Mouse (Mus musculus) thymus, postnatal 4 days (tissue): ENCODE measurements around the gene Stxbp2.
"Not testable (repeated sequence)": the region's sequence is repeated elsewhere in the genome, so short reads cannot be mapped to it uniquely, and the experiment has no call there.

ENCODE experiments used
- DNase-seq: peaks from one replicate; pipeline ENCODE4 v3.0.0; 2021

Gene Stxbp2

GRCm38 (mm10) chr8:3630647-3631477 is at the start of gene Stxbp2:
Gene Stxbp2, plus strand, starts transcription at chr8:3630955.
- DNase-seq: peak; percentile 93

DNA sequence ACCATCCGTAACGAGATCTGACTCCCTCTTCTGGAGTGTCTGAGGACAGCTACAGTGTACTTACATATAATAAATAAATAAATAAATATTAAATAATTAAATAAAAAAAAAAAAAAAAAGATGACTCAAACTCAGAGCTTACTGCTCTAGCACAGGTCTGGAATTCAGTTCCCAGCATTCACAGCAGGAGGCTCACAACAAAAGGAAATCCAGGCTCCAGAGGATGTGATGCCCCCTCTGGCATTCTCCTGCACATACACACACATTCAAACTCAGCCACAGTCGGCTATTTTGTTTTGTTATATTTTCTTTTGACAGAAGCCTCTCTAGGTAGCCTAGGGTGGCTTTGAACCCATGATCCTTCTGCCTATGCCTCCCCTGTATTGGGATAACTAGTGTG is 48.8 kb upstream of the Stxbp2 start:
- DNase-seq: not testable (repeated sequence)

- DNase-seq: no peak
Observed at GRCm38 (mm10) chr8:3586452-3586851, 44.3 kb upstream of the Stxbp2 start.

DNA sequence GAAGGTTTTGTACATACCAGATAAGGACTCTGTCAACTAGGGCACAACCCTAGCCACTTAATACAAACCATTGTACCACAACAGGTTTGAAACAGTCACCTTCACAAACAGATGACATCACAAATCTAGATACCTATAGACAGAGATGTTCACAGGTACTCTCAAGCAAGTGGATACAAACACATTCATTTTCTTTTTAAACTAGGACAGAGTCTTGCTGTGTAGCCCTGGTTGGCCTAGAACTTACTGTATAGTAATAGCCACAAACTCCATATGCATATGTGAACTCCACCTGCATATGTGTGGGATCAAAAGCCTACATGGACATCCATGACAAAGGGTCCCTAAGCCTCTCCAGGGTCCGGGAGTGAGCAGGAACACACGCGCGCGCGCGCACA is 43.8 kb upstream of the Stxbp2 start, which contains the start of gene Camsap3:
Gene Camsap3, plus strand, starts transcription at position 301 of the 398 bp plus-strand sequence.
- DNase-seq: no peak

- DNase-seq: peak; percentile 67
Observed at GRCm38 (mm10) chr8:3587391-3588257, 43.1 kb upstream of the Stxbp2 start.

- no peak for DNase-seq
Observed at GRCm38 (mm10) chr8:3588258-3588633, 42.5 kb upstream of the Stxbp2 start.

DNA sequence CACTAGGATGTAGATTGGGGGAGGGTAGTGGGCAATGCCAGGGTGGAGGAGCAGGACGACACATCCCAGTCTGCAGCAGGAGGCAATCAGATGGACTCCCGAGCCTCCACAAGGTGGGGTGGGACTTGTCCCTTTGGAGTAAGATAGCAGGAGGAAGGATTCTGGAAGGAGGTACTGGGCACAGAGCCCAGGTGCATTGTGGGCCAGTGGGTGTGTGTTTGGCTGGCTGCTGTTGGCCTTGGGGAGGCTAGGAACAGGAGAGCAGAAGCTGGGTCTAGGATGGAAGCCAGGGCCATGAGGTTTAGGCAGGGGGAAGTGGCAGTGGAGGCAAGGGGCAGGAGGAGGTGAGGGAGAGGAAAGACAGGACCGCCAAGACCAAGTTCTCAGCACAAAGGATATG is 37.3 kb upstream of the Stxbp2 start:
- no peak for DNase-seq

- no peak for DNase-seq
Observed at GRCm38 (mm10) chr8:3594466-3594865, 36.3 kb upstream of the Stxbp2 start.

DNA sequence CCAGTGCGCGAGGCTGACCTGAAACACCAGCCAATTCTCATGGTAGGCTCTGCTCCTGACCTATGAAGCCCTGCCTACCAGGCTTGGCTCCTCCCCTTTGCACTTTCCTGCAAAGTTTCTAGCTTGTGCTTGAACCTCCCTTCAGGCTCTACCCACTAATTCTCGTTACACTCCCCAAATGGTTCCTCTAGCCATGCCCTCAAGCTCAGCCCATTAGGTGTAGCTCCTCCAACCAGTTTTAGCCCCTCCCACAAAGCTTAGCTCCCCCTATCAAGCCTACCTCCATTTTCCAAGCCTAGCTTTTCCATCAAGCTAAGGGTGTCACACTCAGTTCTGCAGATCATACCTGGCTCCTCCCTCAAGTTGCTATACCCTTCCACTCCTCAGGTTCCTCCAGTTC is 32.7 kb upstream of the Stxbp2 start:
- no peak for DNase-seq

GRCm38 (mm10) chr8:3599219-3599618 is 31.5 kb upstream of the Stxbp2 start:
- DNase-seq: no peak

- no peak for DNase-seq
Observed at GRCm38 (mm10) chr8:3600401-3600800, 30.4 kb upstream of the Stxbp2 start.

DNA sequence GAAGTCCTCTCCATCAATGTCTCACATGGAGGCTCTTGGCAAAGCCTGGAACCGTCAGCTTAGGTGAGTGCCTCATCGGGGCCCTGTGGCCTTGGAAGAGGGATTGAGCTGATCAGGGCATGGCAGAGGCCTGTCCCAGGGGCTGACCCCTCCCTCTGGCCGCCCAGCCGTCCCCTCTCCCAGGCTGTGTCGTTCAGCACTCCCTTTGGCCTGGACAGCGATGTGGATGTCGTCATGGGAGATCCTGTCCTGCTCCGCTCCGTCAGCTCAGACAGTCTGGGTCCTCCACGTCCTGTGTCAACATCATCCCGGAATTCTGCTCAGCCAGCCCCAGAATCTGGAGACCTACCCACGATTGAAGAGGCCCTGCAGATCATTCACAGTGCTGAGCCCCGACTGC is 27.3 kb upstream of the Stxbp2 start:
- DNase-seq: no peak

GRCm38 (mm10) chr8:3606593-3606992 is 24.2 kb upstream of the Stxbp2 start:
- DNase-seq: no peak

- no peak for DNase-seq
Observed at GRCm38 (mm10) chr8:3607822-3608221, 22.9 kb upstream of the Stxbp2 start.

DNA sequence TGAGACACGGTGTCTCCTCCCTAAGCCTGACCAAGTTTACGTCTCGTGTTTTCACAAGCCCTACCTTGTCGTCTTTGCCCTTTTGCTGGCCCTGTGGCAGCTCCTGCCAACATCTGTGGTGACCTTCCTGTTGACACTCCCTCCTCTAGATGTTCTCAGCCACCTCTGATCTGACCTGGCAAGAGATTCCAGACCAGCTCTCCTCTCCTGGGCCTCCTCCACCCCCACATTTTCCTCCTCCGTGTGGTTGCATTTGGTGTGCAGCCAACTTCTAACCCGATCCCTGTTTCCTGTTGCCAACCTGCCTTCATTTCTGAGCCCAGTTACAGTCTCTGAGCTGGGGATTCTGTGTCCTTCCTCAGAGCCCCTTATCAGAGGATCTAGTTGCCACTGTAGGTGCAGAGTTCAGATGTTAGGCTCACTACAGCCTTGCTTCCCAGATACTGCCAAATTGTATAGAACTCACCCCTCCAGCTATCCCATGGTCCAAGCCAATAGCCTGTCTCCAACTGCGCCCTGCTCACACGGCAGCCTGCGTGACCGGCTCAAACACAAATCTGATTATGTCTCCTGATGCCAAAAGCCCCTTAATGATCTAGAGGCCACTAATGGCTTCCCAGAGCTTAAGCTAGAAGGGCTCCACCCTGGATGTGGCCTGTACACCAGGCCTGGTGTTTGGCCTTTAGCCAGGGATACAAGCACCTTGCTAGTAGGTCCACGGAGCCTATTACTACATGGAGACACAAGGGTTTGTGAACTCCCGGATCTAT is 21.5 kb upstream of the Stxbp2 start:
- no peak for DNase-seq

- DNase-seq: no peak
Observed at GRCm38 (mm10) chr8:3609816-3610150, 21.0 kb upstream of the Stxbp2 start.

GRCm38 (mm10) chr8:3621199-3621970 is 9.4 kb upstream of the Stxbp2 start, which contains the start of the genes Xab2 and Pet100:
Gene Xab2, minus strand, starts transcription at chr8:3621316.
Gene Pet100, plus strand, starts transcription at chr8:3621548.
- peak; percentile 96 for DNase-seq

- DNase-seq: no peak
Observed at GRCm38 (mm10) chr8:3622119-3622518, 8.6 kb upstream of the Stxbp2 start.

DNA sequence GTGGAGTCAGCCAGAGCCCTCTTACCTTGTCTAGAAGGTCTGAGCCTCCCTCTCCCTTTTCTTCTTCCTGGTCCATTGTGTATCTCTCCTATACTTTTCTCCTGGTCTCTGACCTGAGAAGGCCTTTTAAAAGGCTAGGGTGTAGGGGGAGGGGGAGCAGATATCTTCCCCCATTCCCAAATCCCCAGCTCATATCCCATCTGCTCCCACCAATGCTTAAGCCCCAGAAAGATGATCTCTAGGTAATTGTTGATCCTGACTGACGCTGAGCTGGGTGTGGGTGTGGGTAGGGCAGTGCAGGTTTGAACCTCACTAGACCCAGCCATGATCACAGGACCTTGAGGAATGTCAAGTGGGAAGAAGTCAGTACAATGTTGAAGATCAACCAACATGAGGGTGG is 5.3 kb upstream of the Stxbp2 start, which contains the start of gene Pcp2:
Gene Pcp2, minus strand, starts transcription at position 101 of the 400 bp plus-strand sequence.
- no peak for DNase-seq

- no peak for DNase-seq
Observed at GRCm38 (mm10) chr8:3626971-3627370, 3.8 kb upstream of the Stxbp2 start.

DNA sequence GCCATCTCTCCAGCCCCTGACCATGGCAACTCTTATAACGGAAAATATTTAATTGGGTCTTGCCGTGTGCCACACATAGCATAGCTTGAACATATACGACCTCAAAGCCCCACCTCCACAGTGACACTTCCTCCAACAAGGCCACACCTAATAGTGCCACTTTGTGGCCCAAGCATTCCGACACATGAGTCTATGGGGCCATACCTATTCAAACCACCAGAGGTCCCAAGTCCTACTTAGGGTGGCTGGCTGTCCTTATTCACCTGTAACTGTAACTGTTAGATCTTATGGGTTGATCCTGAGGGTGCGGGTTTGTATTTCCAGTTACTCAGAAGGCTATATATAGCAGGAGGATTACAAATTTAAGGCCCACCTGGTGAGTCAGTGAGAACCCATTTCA is 2.7 kb upstream of the Stxbp2 start:
- peak; percentile 55 for DNase-seq

DNA sequence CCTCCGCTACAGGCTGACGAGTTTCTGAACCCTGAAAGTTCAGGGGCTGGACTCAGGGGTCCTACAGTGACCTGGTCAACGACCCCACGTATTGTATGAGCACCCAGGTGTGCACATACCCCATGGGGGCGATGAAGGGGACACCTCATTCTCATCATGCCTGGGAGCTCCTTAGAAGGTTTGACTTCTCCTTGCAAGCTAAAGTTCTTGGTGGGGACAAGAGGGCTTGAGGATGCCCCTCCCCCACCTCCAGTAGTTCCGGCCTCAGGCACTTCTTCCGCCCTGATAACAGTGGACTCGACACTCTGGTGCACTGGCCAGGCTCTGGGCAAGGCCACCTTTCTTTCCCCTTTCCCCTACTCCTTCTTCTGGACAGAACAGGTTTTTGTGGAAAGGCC is 722 bp downstream of the Stxbp2 start:
- DNase-seq: peak; percentile 40
